Mouse (Mus musculus): ENCODE results near the gene Pim1. TPM values are rescaled to one million over a fixed set of nuclear protein-coding genes. Genes with fewer than 3 reads are reported as not detected.
"Not testable (repeated sequence)": the region's sequence is repeated elsewhere in the genome, so short reads cannot be mapped to it uniquely, and the experiment has no call there.

The Pim1 gene
- total and polyA plus RNA-seq, 2 experiments from 2014 or later = 8.3 to 12.7 TPM

DNA sequence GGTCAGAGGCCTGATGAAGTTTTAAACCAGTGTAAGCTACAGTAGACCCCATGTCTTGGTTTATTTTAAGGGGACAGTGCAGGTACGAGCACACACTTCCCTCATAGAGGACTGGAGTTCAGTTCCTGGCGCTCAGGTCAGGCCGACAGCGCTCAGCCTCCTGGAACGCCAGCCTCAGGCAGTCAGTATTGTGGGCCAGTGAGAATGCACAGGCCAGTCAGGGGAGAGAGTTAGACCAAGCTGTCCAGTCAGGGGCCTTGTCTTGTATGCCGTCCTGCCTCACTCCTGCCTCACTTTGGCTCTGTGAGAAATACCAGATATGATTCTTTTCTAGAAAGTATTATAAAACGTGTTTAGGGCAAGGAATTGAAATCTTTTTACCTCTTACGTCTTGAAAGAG, 42.5 kb upstream of the Pim1 start:
- no peak overlapping the region for H3K27ac ChIP-seq (ENCODE audit: low read depth, low read length)
- peaks cover 2% of the 10 kb centered on the region for H3K4me1 ChIP-seq (ENCODE audit: insufficient read depth, low read length)
- H3K9ac ChIP-seq (replicated peaks; ENCODE audit: low read length, poor library complexity, severe bottlenecking) = no peak overlapping the region

DNA sequence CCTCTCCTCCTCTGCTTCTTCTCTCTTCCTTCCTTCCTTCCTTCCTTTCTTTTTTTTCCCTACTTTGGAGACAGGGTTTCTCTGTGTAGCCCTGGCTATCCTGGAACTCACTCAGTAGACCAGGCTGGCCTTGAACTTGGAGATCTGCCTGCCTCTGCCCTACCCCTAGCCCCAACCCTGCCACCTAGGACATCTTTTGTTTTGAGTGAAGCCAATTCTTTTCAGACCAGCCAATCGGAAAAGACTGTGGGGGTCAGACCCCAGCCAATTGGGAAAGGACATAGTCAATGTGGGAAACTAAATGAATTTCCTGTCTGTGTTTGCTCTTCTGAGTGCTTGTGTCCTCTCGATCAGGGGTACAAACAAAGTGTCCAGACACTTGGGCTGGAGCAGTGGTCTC, 42.0 kb upstream of the Pim1 start:
- ATAC-seq (ENCODE audit: low FRiP score) (no peak), DNase-seq (ENCODE audit: low spot score) (no peak)
- TF ChIP-seq CTCF (IDR thresholded peaks at IDR 0.05) = no peak

More for the DNA sequence above, 42.5 kb upstream of the Pim1 start:
- no peak for TF ChIP-seq CTCF (IDR thresholded peaks at IDR 0.05)
- no peaks in the 10 kb centered on the region for H3K9me3 ChIP-seq (ENCODE audit: low read length)
- H3K4me3 ChIP-seq (ENCODE audit: low read depth, low read length) = no peak overlapping the region
- DNase-seq (ENCODE audit: low spot score) = no peak
- 70% methylated on average over 8 of the region's 8 CpGs for WGBS
- no peaks in the 10 kb centered on the region for H3K36me3 ChIP-seq (ENCODE audit: insufficient read depth, low read length)
- no peaks in the 10 kb centered on the region for H3K27me3 ChIP-seq (ENCODE audit: insufficient read depth, low read length)
- no peak overlapping the region for H3K4me2 ChIP-seq (ENCODE audit: low read depth, low read length, poor library complexity, severe bottlenecking)
- no peak for ATAC-seq (ENCODE audit: low FRiP score)

DNA sequence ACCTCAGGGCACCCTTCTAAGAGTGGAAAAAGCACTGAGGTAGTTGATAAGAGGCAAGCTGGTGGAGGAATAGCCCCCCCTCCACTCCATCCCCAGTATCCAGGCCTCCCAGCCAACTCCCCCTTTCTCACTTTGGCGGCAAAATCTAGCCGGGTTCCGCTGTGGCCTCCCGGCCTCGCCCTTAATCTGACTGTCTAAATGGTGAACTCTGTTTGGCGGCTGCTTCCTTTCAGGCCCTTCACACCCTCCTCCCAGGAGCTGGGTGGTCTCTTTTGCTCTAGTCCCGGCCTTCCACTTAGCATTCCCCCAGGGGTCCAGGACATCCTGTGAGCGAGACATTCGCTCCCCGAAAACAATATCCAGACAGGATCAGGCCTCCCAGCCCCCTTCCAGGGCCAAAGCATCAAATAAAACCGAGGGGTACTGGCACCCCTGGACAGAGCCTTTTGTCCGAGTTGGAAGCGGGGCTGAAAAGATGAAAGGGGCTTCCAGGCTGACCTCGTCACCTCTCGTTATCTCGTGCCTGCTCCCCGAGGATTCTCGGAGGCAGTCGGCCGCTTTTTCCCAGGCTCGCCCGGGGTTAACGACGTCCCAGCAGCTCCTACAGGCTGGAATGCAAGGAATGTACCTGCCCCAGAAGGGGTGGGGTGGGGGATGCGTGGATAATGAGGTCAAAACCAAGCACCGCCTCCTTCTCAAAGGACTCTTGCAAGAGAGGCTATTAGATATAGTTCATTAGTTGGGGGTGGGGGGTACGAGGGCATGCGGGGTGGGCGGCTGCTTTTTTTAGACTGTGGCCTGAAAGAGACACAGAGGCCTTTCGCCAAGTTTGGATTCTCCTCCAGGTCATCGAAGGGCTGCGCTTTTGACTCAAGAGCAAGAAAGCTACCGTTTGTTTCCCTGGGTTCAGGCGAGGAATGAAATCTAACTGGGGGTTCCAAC, 39.4 kb upstream of the Pim1 start:
- Histone ChIP-seq H3K27ac (ENCODE audit: low read depth, low read length) (no peak overlapping the region), H3K36me3 (ENCODE audit: insufficient read depth, low read length) (no peaks in the 10 kb centered on the region), H3K4me2 (ENCODE audit: low read depth, low read length, poor library complexity, severe bottlenecking) (0 out of 2 replicates have a peak overlapping the region, but pooled peaks have one; percentile 0), H3K4me1 (ENCODE audit: insufficient read depth, low read length) (peaks cover 2% of the 10 kb centered on the region; the same call in 1 of the 2 replicates), H3K9me3 (ENCODE audit: low read length) (no peaks in the 10 kb centered on the region), H3K9ac (replicated peaks; ENCODE audit: low read length, poor library complexity, severe bottlenecking) (no peak overlapping the region), H3K27me3 (ENCODE audit: insufficient read depth, low read length) (no peaks in the 10 kb centered on the region), H3K4me3 (ENCODE audit: low read depth, low read length) (no peak overlapping the region)
- no peak for ATAC-seq (ENCODE audit: low FRiP score)
- WGBS = 12% methylated on average over 34 of the region's 34 CpGs
- no peak for TF ChIP-seq CTCF (IDR thresholded peaks at IDR 0.05)
- no peak for DNase-seq (ENCODE audit: low spot score)

More for the DNA sequence above, 42.0 kb upstream of the Pim1 start:
- Histone ChIP-seq H3K4me2 (ENCODE audit: low read depth, low read length, poor library complexity, severe bottlenecking) (no peak overlapping the region), H3K27me3 (ENCODE audit: insufficient read depth, low read length) (no peaks in the 10 kb centered on the region), H3K4me3 (ENCODE audit: low read depth, low read length) (no peak overlapping the region), H3K9ac (replicated peaks; ENCODE audit: low read length, poor library complexity, severe bottlenecking) (no peak overlapping the region), H3K36me3 (ENCODE audit: insufficient read depth, low read length) (no peaks in the 10 kb centered on the region), H3K27ac (ENCODE audit: low read depth, low read length) (no peak overlapping the region), H3K9me3 (ENCODE audit: low read length) (no peaks in the 10 kb centered on the region), H3K4me1 (ENCODE audit: insufficient read depth, low read length) (peaks cover 2% of the 10 kb centered on the region)
- 82% methylated on average over 2 of the region's 2 CpGs for WGBS

DNA sequence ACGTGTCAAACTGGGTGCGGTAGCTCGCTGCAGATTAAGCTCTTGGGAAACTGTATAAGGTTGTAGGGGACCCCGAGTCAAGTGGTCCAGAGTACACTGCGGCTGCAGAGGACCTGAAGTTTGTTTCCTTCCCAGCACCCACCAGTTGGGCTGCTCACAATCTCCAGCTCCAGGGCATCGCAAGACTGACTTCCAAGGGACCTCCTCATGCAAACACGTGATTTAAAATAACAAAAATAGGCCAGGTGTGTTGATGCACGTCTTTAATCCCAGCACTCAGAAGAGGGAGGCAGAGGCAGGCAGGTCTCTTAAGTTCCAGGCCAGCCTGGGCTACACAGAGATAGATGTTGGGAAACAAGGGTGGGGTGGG, 38.7 kb upstream of the Pim1 start:
- no peak overlapping the region for H3K27ac ChIP-seq (ENCODE audit: low read depth, low read length)
- WGBS = 33% methylated on average over 8 of the region's 8 CpGs
- no peaks in the 10 kb centered on the region for H3K27me3 ChIP-seq (ENCODE audit: insufficient read depth, low read length)
- H3K36me3 ChIP-seq (ENCODE audit: insufficient read depth, low read length) = no peaks in the 10 kb centered on the region
- no peak overlapping the region for H3K9ac ChIP-seq (replicated peaks; ENCODE audit: low read length, poor library complexity, severe bottlenecking)
- TF ChIP-seq CTCF (IDR thresholded peaks at IDR 0.05) = no peak
- no peak for DNase-seq (ENCODE audit: low spot score)
- no peaks in the 10 kb centered on the region for H3K9me3 ChIP-seq (ENCODE audit: low read length)
- peaks cover 2% of the 10 kb centered on the region; the same call in 1 of the 2 replicates for H3K4me1 ChIP-seq (ENCODE audit: insufficient read depth, low read length)
- H3K4me2 ChIP-seq (ENCODE audit: low read depth, low read length, poor library complexity, severe bottlenecking) = no peak overlapping the region
- no peak overlapping the region for H3K4me3 ChIP-seq (ENCODE audit: low read depth, low read length)
- ATAC-seq (ENCODE audit: low FRiP score) = no peak

DNA sequence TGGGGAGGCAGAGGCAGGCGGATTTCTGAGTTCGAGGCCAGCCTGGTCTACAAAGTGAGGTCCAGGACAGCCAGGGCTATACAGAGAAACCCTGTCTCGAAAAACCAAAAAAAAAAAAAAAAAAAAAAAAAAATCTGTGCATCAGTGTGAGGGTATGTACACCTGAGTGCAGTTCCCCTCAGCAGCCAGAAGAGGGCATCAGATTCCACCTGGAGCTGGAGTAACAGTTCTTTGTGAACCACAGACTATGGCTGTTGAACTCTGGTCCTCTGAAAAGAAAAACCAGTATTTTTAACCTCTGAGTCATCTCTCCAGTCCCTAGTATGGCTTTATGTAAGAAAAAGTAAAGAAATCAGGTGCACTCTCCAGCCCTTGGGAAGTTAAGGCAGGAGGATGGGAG, 36.4 kb upstream of the Pim1 start:
- not testable (repeated sequence) for DNase-seq (ENCODE audit: low spot score); H3K4me3 ChIP-seq (ENCODE audit: low read depth, low read length); H3K9ac ChIP-seq (replicated peaks; ENCODE audit: low read length, poor library complexity, severe bottlenecking); H3K36me3 ChIP-seq (ENCODE audit: insufficient read depth, low read length); H3K27ac ChIP-seq (ENCODE audit: low read depth, low read length); H3K4me2 ChIP-seq (ENCODE audit: low read depth, low read length, poor library complexity, severe bottlenecking); H3K4me1 ChIP-seq (ENCODE audit: insufficient read depth, low read length); ATAC-seq (ENCODE audit: low FRiP score); H3K27me3 ChIP-seq (ENCODE audit: insufficient read depth, low read length); H3K9me3 ChIP-seq (ENCODE audit: low read length)
- 100% methylated on average over 2 of the region's 3 CpGs for WGBS
- peak; percentile 30 for TF ChIP-seq CTCF (IDR thresholded peaks at IDR 0.05)

DNA sequence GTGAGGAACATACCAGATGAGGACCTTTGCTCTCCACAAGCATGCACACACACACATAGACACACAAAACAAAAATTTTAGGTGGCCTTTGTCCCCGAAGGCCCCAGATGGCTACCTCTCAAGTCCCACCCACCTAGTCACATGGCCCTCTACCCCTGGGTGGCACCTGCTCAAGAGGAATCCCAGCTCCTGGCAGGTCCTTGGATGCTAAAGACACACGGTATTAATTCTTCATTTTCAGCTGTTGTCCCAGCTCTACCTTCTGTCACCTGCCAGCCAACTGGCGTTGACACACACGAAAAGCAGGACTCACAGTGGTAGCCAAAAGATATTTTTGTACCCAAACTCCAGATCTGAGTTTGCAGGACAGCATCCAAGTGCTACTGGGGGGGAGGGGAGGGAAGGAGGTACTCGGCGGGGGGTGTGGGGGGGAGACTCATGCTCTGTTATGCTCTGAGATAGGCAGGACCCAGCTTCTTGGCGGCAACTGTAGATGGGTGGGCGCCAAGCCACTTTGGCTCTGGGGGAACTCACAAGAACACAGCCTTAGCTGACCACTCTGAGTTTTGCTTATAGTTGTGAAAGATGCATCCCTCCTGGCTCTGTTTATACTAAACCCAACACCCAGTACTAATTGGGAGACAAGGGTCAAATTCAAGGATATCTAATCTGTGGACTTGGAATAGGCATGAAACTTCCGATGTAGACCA, 35.0 kb upstream of the Pim1 start:
- DNase-seq (ENCODE audit: low spot score) = no peak
- H3K4me2 ChIP-seq (ENCODE audit: low read depth, low read length, poor library complexity, severe bottlenecking) = no peak overlapping the region
- H3K9me3 ChIP-seq (ENCODE audit: low read length) = no peaks in the 10 kb centered on the region
- WGBS = 84% methylated on average over 9 of the region's 9 CpGs
- no peak for TF ChIP-seq CTCF (IDR thresholded peaks at IDR 0.05)
- H3K27me3 ChIP-seq (ENCODE audit: insufficient read depth, low read length) = no peaks in the 10 kb centered on the region
- no peak for ATAC-seq (ENCODE audit: low FRiP score)
- H3K27ac ChIP-seq (ENCODE audit: low read depth, low read length) = no peak overlapping the region
- H3K9ac ChIP-seq (replicated peaks; ENCODE audit: low read length, poor library complexity, severe bottlenecking) = no peak overlapping the region
- peaks cover 12% of the 10 kb centered on the region for H3K4me1 ChIP-seq (ENCODE audit: insufficient read depth, low read length)
- H3K36me3 ChIP-seq (ENCODE audit: insufficient read depth, low read length) = no peaks in the 10 kb centered on the region
- no peak overlapping the region for H3K4me3 ChIP-seq (ENCODE audit: low read depth, low read length)

All from midbrain, postnatal 0 days (tissue).